Mouse (Mus musculus) duodenum, adult 2 months (tissue): ENCODE data around the gene Krt26. TPM values are rescaled to one million over a fixed set of nuclear protein-coding genes. Genes with fewer than 3 reads are reported as not detected.

Experiments
- polyA plus RNA-seq: library from polyadenylated mRNA; depleted of rRNA; stranded (reverse); fragments of >200 nt; gene quantifications from 2 replicates; pipeline ENCODE4 v1.2.3, GENCODE M21; 2012; ENCODE audit warnings: low replicate concordance; rRNA removed

Gene Krt26
- polyA plus RNA-seq: not detected in 2 replicates

DNA sequence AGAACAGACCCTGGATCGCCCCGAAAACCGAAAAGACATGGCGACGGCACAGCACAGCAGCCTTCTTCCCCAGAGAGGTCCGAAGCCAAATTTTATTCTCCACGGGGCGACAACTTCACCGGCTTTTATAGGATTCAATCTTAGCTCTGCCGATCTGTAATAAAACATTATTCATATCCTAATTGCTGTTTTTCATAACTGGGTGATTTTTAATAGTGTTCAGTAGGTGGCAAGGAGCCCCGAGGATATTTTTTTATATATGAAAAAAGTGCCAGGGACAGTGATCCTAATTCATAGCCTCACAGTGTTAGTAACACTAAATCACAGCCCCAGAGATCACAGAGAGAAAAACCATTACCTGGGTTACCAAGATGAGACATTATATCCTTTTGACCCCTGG is at the start of gene Krt26:
TSS of gene Krt26 (minus strand) at position 101 of the 400 bp plus-strand sequence.

DNA sequence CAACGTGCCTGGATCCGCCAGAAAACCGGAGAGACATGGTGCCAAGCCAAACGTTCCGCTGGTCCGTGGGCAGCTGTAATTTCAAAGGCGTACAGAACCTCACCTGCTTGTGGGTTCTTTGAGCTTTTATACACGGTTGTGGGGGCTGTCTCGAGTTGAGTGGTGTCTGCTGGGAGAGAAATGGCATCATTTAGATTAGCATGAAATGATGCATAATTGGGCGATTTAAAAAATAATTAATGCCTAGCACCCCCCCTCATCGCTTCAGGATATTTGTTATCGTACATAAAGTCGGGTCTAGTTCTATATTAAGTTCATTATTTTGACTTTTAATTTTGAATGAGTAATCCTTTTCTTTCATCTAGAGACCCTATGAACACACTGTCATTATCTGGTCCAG is 37.0 kb upstream of the Krt26 start, which contains the start of gene Krt28:
TSS of gene Krt28 (minus strand) at position 101 of the 400 bp plus-strand sequence.

DNA sequence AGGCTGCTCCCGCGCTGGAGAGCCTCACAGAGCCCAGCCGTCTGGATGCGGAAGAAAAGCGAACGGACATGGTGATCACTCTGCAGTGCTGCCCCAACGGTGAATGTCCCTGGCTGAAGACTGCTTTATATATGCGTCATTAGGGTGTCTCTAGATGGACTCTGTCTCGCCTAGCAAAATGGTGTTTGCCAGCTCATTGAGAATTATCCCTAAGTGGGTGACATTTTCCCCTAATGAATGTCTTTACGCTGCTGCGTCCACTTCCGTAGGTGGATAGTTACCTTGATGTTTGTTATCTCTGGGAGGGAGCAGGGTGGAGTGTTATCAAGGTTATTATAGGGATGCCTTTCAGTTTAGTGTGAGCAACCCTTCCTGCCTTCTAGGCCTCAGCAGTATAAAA is 13.2 kb upstream of the Krt26 start, which contains the start of gene Krt27:
TSS of gene Krt27 (minus strand) at position 101 of the 400 bp plus-strand sequence.

GRCm38 (mm10) chr11:99322851-99323250 is 14.9 kb downstream of the Krt26 start, which contains the start of gene Krt25:
TSS of gene Krt25 (minus strand) at chr11:99322951.

GRCm38 (mm10) chr11:99284833-99285312 is 52.9 kb downstream of the Krt26 start, which contains the start of gene Krt24:
TSS of gene Krt24 (minus strand) at chr11:99285262.

Other genes starting within 250 kb of the Krt26 start
- gene Tns4, start 248.7 kb downstream of the Krt26 start, polyA plus RNA-seq: 14.9 and 27.4 TPM in 2 replicates
- gene Ccr7, start 182.9 kb downstream of the Krt26 start, polyA plus RNA-seq: 0.39 and 2.5 TPM in 2 replicates
- gene Smarce1, start 106.9 kb downstream of the Krt26 start, polyA plus RNA-seq: 4.2 and 7.6 TPM in 2 replicates
- gene Krt222, start 93.9 kb downstream of the Krt26 start, polyA plus RNA-seq: 0.07 and 0.12 TPM in 2 replicates
- not detected in 2 replicates for gene Krt24, start 52.7 kb downstream of the Krt26 start, polyA plus RNA-seq
- not detected in 2 replicates for gene Krt25, start 15.0 kb downstream of the Krt26 start, polyA plus RNA-seq
- gene Krt27, start 13.1 kb upstream of the Krt26 start, polyA plus RNA-seq: not detected in 2 replicates
- gene Krt28, start 36.9 kb upstream of the Krt26 start, polyA plus RNA-seq: 0.15 TPM in 1 of 2 replicates, not detected in the other
- gene Krt10, start 51.4 kb upstream of the Krt26 start, polyA plus RNA-seq: 0.22 and 0.31 TPM in 2 replicates
- gene Krt12, start 84.3 kb upstream of the Krt26 start, polyA plus RNA-seq: 2.3 and 5.4 TPM in 2 replicates
- gene Krt20, start 100.2 kb upstream of the Krt26 start, polyA plus RNA-seq: 90.1 and 382 TPM in 2 replicates
- 2.5 and 23.6 TPM in 2 replicates for gene Krt23, start 155.2 kb upstream of the Krt26 start, polyA plus RNA-seq
- not detected in 2 replicates for gene Krt39, start 183.4 kb upstream of the Krt26 start, polyA plus RNA-seq
- not detected in 2 replicates for gene Krt40, start 205.2 kb upstream of the Krt26 start, polyA plus RNA-seq
- not detected in 2 replicates for gene Krtap3-3, start 212.9 kb upstream of the Krt26 start, polyA plus RNA-seq
- not detected in 2 replicates for gene Krtap3-2, start 218.9 kb upstream of the Krt26 start, polyA plus RNA-seq
- not detected in 2 replicates for gene Gm11939, start 221.5 kb upstream of the Krt26 start, polyA plus RNA-seq
- gene Krtap3-1, start 228.7 kb upstream of the Krt26 start, polyA plus RNA-seq: 0.21 TPM in 1 of 2 replicates, not detected in the other
- not detected in 2 replicates for gene Krtap1-5, start 243.1 kb upstream of the Krt26 start, polyA plus RNA-seq
- not detected in 2 replicates for gene Krtap1-4, start 245.7 kb upstream of the Krt26 start, polyA plus RNA-seq